Mouse (Mus musculus): ENCODE results near the gene Alb.

GRCm38 (mm10) chr5:90466806-90467205 lies 6.1 kb downstream of the Alb start:
- TF ChIP-seq MAX (IDR thresholded peaks at IDR 0.05; ENCODE audit: low read length) (no peak), POLR2A (IDR thresholded peaks at IDR 0.05; ENCODE audit: control insufficient read depth in 1 of 2, insufficient read depth in 1 of 2, low read depth in 1 of 2, low read length in 2 of 2, poor library complexity in 1 of 2) (no peak)

Measured in MEL (cell line).